Mouse (Mus musculus) testis, postnatal 10 days (tissue): ENCODE results near the gene Scp2.
"Not testable (repeated sequence)": the region's sequence is repeated elsewhere in the genome, so short reads cannot be mapped to it uniquely, and the experiment has no call there.

ENCODE experiments used
- DNase-seq: peaks from one replicate; pipeline ENCODE4 v3.0.0; 2021; ENCODE audit warnings: low spot score

Gene Scp2

GRCm38 (mm10) chr4:108096345-108096744, 48.5 kb downstream of the Scp2 start, which contains the start of gene Podn:
Podn (minus strand) TSS chr4:108096445.
- DNase-seq = no peak

- DNase-seq = no peak
Measured at GRCm38 (mm10) chr4:108092741-108093397, 51.9 kb downstream of the Scp2 start.

GRCm38 (mm10) chr4:108083993-108084392, 60.8 kb downstream of the Scp2 start:
- no peak for DNase-seq

GRCm38 (mm10) chr4:108083032-108083735, 61.6 kb downstream of the Scp2 start:
- DNase-seq = no peak

GRCm38 (mm10) chr4:108082401-108082806, 62.4 kb downstream of the Scp2 start:
- no peak for DNase-seq

GRCm38 (mm10) chr4:108080876-108081275, 63.9 kb downstream of the Scp2 start:
- DNase-seq = no peak

- no peak for DNase-seq
Measured at GRCm38 (mm10) chr4:108079762-108080161, 65.0 kb downstream of the Scp2 start.

GRCm38 (mm10) chr4:108079191-108079590, 65.6 kb downstream of the Scp2 start:
- not testable (repeated sequence) for DNase-seq

- DNase-seq = no peak
Measured at GRCm38 (mm10) chr4:108077224-108077955, 67.4 kb downstream of the Scp2 start.

GRCm38 (mm10) chr4:108074204-108074823, 70.5 kb downstream of the Scp2 start:
- no peak for DNase-seq

GRCm38 (mm10) chr4:108072086-108072485, 72.7 kb downstream of the Scp2 start:
- no peak for DNase-seq

GRCm38 (mm10) chr4:108071235-108071901, 73.4 kb downstream of the Scp2 start:
- peak; percentile 96 for DNase-seq

- no peak for DNase-seq
Measured at GRCm38 (mm10) chr4:108070723-108071122, 74.1 kb downstream of the Scp2 start.

GRCm38 (mm10) chr4:108070286-108070685, 74.5 kb downstream of the Scp2 start:
- DNase-seq = no peak

GRCm38 (mm10) chr4:108068081-108068480, 76.7 kb downstream of the Scp2 start:
- no peak for DNase-seq

- DNase-seq = no peak
Measured at GRCm38 (mm10) chr4:108067261-108067660, 77.5 kb downstream of the Scp2 start.

GRCm38 (mm10) chr4:108066569-108066968, 78.2 kb downstream of the Scp2 start:
- DNase-seq = no peak

- no peak for DNase-seq
Measured at GRCm38 (mm10) chr4:108065176-108065844, 79.5 kb downstream of the Scp2 start.

GRCm38 (mm10) chr4:108063616-108064015, 81.2 kb downstream of the Scp2 start:
- DNase-seq = no peak

GRCm38 (mm10) chr4:108062524-108062923, 82.3 kb downstream of the Scp2 start:
- no peak for DNase-seq

GRCm38 (mm10) chr4:108060774-108061173, 84.0 kb downstream of the Scp2 start:
- DNase-seq = no peak
